Mouse (Mus musculus): ENCODE data around the gene Brpf3. TPM values are rescaled to one million over a fixed set of nuclear protein-coding genes. Genes with fewer than 3 reads are reported as not detected.
A peak's percentile ranks its signal among the peaks of the same experiment; 100 is the strongest.
"Not testable (repeated sequence)": the region's sequence is repeated elsewhere in the genome, so short reads cannot be mapped to it uniquely, and the experiment has no call there.

The Brpf3 gene
- 6.9 and 9.5 TPM in 2 replicates for polyA plus RNA-seq (2015; fragmentation: Nextera tagmentation; extraction: Ambion mirVana)

DNA sequence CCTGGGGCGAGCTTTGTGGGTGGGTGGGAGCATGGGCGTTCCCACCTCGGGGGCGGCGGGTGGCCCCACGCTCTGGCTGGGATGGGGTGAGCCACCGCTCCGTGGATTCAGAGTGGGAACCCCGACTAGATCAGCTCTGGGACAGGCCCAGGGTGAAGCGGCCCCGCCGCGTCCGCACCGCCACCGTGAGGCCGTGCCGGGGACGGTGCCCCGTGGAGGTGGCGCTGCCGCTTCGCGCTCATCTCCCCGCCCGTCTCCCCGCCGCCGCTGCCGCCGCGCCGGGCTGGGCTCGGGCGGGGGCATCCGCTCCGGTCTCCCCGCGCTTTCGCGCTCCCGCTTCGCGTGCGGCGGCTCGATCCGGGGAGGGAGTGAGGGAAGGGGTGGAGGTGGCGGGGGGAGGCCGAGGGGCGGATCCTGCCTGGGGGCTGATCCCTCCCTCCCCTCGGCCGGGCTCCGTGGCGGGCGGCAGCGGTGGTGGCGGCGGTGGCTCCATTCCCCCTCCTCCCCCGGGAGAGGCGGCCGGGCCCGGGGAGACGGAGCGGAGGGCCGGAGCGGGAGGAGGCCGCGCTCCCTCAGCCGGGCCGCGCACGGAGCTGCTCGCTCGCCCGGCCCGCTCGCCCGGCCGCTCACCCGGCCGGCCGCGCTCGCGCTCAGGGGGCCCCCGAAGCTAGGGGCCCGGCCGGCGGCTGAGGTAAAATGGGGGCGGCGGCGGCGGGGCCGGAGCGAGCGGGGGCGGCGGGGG lies at the start of gene Brpf3:
Gene Brpf3 (plus strand): TSS at position 420 of the 742 bp plus-strand sequence.
- H3K4me3 ChIP-seq: peak within 1 kb of the TSS; percentile 76
- WGBS: 1% methylated on average over 57 of the region's 99 CpGs
- peak; percentile 77 for ATAC-seq (replicated peaks)
- H3K4me2 ChIP-seq: peak within 1 kb of the TSS; percentile 94
- peak within 1 kb of the TSS; percentile 99 for H3K27ac ChIP-seq
- H3K9me3 ChIP-seq: no peaks in the 10 kb centered on the region
- H3K9ac ChIP-seq: peak within 1 kb of the TSS; percentile 98
- H3K4me1 ChIP-seq: peaks cover 31% of the 10 kb centered on the region
- no peaks in the 10 kb centered on the region for H3K36me3 ChIP-seq (replicated peaks)
- no peaks in the 10 kb centered on the region for H3K27me3 ChIP-seq (replicated peaks)

DNA sequence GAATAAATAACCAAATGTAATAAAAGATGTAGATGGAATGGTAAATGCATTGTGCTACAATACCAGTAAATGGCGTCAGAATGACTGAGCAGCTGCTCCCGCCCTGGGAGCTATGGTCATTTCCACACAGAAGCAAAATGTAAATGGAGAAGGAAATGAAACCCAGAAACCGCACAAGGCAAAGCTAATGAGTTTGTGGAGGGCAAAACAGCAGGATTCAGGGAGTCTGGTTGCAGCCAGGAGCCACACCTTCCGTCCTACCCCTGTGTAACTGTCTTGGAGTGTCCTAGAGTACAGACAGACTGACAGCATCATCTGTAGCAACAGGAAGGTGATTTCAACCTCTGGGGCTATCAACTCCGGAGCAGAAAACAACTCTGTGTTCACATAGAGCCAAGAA lies 44.4 kb upstream of the Brpf3 start:
- H3K4me3 ChIP-seq: no peak overlapping the region
- H3K4me1 ChIP-seq: no peaks in the 10 kb centered on the region
- ATAC-seq (replicated peaks): no peak
- H3K36me3 ChIP-seq (replicated peaks): no peaks in the 10 kb centered on the region
- no peak overlapping the region for H3K27ac ChIP-seq
- H3K9ac ChIP-seq: no peak overlapping the region
- WGBS: 74% methylated on average over 5 of the region's 5 CpGs
- H3K27me3 ChIP-seq (replicated peaks): no peaks in the 10 kb centered on the region
- no peaks in the 10 kb centered on the region for H3K9me3 ChIP-seq
- no peak overlapping the region for H3K4me2 ChIP-seq

GRCm38 (mm10) chr17:28757470-28757869 lies 43.4 kb upstream of the Brpf3 start:
- no peak for ATAC-seq (replicated peaks)
- Histone ChIP-seq H3K27ac (no peak overlapping the region), H3K36me3 (replicated peaks) (no peaks in the 10 kb centered on the region), H3K9me3 (no peaks in the 10 kb centered on the region), H3K4me3 (no peak overlapping the region), H3K9ac (no peak overlapping the region), H3K4me1 (no peaks in the 10 kb centered on the region), H3K27me3 (replicated peaks) (no peaks in the 10 kb centered on the region), H3K4me2 (no peak overlapping the region)
- 80% methylated on average over 2 of the region's 2 CpGs for WGBS

DNA sequence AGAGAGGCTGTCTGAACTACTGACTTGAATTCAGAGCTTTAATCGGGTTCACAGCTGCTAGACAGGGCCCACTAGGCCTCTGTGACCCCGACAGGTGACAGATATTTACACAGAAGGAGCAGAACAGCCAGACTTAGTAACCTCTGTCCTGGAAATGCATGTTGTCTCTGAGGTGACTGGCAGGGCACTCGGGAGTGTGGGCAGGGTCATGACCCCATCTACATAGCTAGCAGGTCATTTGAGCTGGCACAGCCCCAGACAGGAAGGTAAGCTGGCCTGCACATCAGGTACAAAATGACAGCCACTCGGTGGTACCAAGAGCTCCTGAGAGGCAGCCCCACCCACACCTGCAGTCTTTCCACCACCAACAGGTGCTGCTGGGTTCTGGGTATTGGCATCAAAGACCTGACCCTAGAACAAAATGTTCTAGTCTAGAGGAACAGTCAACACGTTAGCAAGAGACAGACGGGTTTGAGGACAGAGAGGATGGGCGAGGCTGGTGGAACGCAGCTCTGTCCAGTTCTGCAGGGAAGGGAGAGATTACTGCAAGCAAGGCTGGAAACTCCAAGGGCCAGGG lies 40.1 kb upstream of the Brpf3 start:
- no peak for ATAC-seq (replicated peaks)
- Histone ChIP-seq H3K36me3 (replicated peaks) (no peaks in the 10 kb centered on the region), H3K4me3 (no peak overlapping the region), H3K27me3 (replicated peaks) (no peaks in the 10 kb centered on the region), H3K9me3 (no peaks in the 10 kb centered on the region), H3K9ac (no peak overlapping the region), H3K27ac (no peak overlapping the region), H3K4me2 (no peak overlapping the region), H3K4me1 (no peaks in the 10 kb centered on the region)
- WGBS: 77% methylated on average over 8 of the region's 8 CpGs

DNA sequence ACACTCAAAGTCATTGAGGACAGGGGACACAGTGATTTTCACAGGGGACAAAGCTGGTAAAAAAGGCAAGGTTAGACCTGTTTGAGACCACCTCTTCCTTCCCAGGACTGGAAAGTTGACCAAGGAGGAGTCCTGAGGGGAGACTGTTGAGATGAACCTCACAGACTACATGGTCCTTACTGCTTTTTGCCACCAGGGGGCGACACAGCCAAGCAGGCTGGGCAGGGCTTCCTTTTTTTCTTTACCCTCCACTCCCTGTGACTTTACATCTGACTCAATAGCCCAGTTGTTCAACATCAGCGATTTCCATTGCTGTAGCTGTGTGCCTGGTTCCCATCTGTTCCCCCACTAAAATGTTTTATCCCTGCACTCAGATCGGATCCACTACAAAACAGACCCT lies 39.0 kb upstream of the Brpf3 start:
- H3K27ac ChIP-seq: no peak overlapping the region
- H3K36me3 ChIP-seq (replicated peaks): no peaks in the 10 kb centered on the region
- no peaks in the 10 kb centered on the region for H3K27me3 ChIP-seq (replicated peaks)
- H3K4me2 ChIP-seq: no peak overlapping the region
- no peaks in the 10 kb centered on the region for H3K9me3 ChIP-seq
- no peaks in the 10 kb centered on the region for H3K4me1 ChIP-seq
- no peak overlapping the region for H3K4me3 ChIP-seq
- no peak for ATAC-seq (replicated peaks)
- no peak overlapping the region for H3K9ac ChIP-seq
- WGBS: 16% methylated on average over 3 of the region's 3 CpGs

- Histone ChIP-seq H3K9me3 (no peaks in the 10 kb centered on the region), H3K4me1 (peaks cover 15% of the 10 kb centered on the region), H3K27ac (no peak overlapping the region), H3K4me2 (no peak overlapping the region), H3K9ac (no peak overlapping the region), H3K4me3 (no peak overlapping the region), H3K27me3 (replicated peaks) (peaks cover 30% of the 10 kb centered on the region), H3K36me3 (replicated peaks) (no peaks in the 10 kb centered on the region)
- no peak for ATAC-seq (replicated peaks)
- WGBS: 78% methylated on average over 3 of the region's 3 CpGs
These were observed 34.7 kb upstream of the Brpf3 start for GRCm38 (mm10) chr17:28766203-28766602.

- Histone ChIP-seq H3K4me2 (no peak overlapping the region), H3K4me3 (no peak overlapping the region)
These were observed 33.9 kb upstream of the Brpf3 start for GRCm38 (mm10) chr17:28766781-28767515.

DNA sequence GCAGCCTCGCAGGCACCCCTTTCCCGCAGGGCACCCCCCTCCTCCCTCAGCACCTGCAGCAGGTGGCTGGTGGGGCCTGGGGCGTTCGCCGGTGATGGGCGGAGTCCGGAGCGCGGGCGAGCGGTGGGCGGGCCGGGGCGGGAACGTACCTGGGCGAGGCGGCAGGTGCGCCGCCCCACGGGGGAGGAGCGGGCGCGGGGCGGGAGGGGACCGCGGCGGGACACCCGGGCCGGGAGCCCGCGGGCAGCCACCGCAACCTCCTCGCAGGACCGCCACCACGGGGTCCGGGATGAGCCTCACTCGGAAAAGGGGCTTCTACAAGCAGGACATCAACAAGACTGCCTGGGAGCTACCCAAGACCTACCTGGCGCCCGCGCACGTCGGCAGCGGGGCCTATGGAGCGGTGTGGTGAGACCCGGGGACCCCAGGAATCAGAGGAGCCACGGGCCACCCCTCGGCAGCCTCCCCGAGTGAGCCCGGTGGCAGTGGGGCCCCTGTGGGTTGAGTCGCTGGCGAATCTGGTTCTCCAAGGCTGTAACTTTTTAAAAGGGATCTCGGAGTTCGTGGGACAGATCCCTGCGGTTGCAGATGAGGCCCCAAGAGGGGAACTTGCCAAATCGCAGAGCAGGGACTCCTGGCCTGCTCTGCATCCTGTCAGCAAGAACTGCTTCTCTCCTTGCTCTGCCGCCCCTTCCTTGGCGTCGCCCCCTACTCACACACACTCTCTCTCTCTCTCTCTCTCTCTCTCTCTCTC lies 31.6 kb upstream of the Brpf3 start, which contains the start of gene Mapk13:
Gene Mapk13 (plus strand): TSS at position 177 of the 754 bp plus-strand sequence.
- Histone ChIP-seq H3K27ac (no peak within 1 kb of the TSS), H3K9me3 (no peaks in the 10 kb centered on the region), H3K4me2 (peak within 1 kb of the TSS; percentile 80), H3K4me1 (peaks cover 15% of the 10 kb centered on the region), H3K9ac (peak within 1 kb of the TSS; percentile 24; the same call in 1 of the 2 replicates), H3K4me3 (peak within 1 kb of the TSS; percentile 34), H3K36me3 (replicated peaks) (no peaks in the 10 kb centered on the region), H3K27me3 (replicated peaks) (peaks cover 30% of the 10 kb centered on the region)
- 2% methylated on average over 55 of the region's 58 CpGs for WGBS
- ATAC-seq (replicated peaks): no peak

More at GRCm38 (mm10) chr17:28766781-28767515, 33.9 kb upstream of the Brpf3 start:
- Histone ChIP-seq H3K9ac (no peak overlapping the region), H3K9me3 (no peaks in the 10 kb centered on the region), H3K4me1 (peaks cover 15% of the 10 kb centered on the region), H3K27me3 (replicated peaks) (peaks cover 30% of the 10 kb centered on the region), H3K27ac (no peak overlapping the region), H3K36me3 (replicated peaks) (no peaks in the 10 kb centered on the region)
- 68% methylated on average over 11 of the region's 11 CpGs for WGBS
- ATAC-seq (replicated peaks): no peak

GRCm38 (mm10) chr17:28769875-28770421 lies 30.9 kb upstream of the Brpf3 start:
- no peak for ATAC-seq (replicated peaks)
- WGBS: 3% methylated on average over 24 of the region's 24 CpGs
- Histone ChIP-seq H3K27ac (no peak overlapping the region), H3K36me3 (replicated peaks) (no peaks in the 10 kb centered on the region), H3K27me3 (replicated peaks) (peaks cover 30% of the 10 kb centered on the region), H3K4me2 (peak overlapping the region; percentile 80), H3K4me3 (peak overlapping the region; percentile 34), H3K4me1 (peaks cover 15% of the 10 kb centered on the region), H3K9me3 (no peaks in the 10 kb centered on the region), H3K9ac (peak overlapping the region; percentile 24; the same call in 1 of the 2 replicates)

- Histone ChIP-seq H3K9me3 (no peaks in the 10 kb centered on the region), H3K4me2 (no peak overlapping the region), H3K4me1 (peaks cover 15% of the 10 kb centered on the region), H3K27ac (no peak overlapping the region), H3K9ac (no peak overlapping the region), H3K27me3 (replicated peaks) (peaks cover 30% of the 10 kb centered on the region), H3K4me3 (no peak overlapping the region), H3K36me3 (replicated peaks) (no peaks in the 10 kb centered on the region)
- 93% methylated on average over 5 of the region's 5 CpGs for WGBS
- no peak for ATAC-seq (replicated peaks)
These were observed 29.6 kb upstream of the Brpf3 start for GRCm38 (mm10) chr17:28771289-28771688.

GRCm38 (mm10) chr17:28774303-28774702 lies 26.6 kb upstream of the Brpf3 start:
- not testable (repeated sequence) for H3K9ac ChIP-seq; H3K27ac ChIP-seq; ATAC-seq (replicated peaks); H3K4me1 ChIP-seq; H3K4me2 ChIP-seq; H3K9me3 ChIP-seq; H3K36me3 ChIP-seq (replicated peaks); H3K4me3 ChIP-seq
- 89% methylated on average over 9 of the region's 9 CpGs for WGBS
- peaks cover 18% of the 10 kb centered on the region for H3K27me3 ChIP-seq (replicated peaks)

Measured in midbrain, embryonic 15.5 days (tissue).